Mouse (Mus musculus) lung, adult 18-20 months (tissue): ENCODE data around the gene Cmc1.

Experiments
- DNase-seq, 2 experiments: peaks; one replicate each; pipeline ENCODE4 v3.0.0; 2022; ENCODE audit warnings: mixed read lengths in 2 of 2

The Cmc1 gene

DNA sequence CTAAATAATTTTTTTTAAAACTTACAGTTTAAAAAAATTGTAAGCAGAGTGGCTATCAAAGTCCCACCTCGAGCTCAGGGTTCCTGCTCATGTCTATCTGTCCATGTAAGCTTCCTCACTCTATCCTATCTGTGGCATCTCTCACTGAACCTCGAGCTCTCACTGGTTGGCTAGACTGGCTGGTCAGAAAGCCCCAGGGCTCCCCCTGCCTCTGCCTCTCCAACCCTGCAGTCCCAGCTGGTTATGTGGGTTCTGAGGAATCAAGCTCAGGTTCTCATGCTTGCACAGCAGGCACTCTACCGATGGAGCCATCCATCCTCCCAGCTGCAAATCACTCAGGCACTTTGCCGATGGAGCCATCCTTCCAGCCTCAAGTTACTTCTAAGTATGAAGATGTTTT lies 120.5 kb downstream of the Cmc1 start:
- DNase-seq, result no peak

- DNase-seq, result no peak
Measured at GRCm38 (mm10) chr9:118024966-118025365, 125.0 kb downstream of the Cmc1 start.
